Mouse (Mus musculus) thymus, postnatal 25 days (tissue): Measurements from ENCODE around the gene Ggact.

ENCODE experiments used
- DNase-seq: peaks from one replicate; pipeline ENCODE4 v3.0.0; 2022

The Ggact gene

GRCm38 (mm10) chr14:122913657-122914056 is at the start of gene Ggact:
Gene Ggact, minus strand, starts transcription at chr14:122913757.
- no peak for DNase-seq

DNA sequence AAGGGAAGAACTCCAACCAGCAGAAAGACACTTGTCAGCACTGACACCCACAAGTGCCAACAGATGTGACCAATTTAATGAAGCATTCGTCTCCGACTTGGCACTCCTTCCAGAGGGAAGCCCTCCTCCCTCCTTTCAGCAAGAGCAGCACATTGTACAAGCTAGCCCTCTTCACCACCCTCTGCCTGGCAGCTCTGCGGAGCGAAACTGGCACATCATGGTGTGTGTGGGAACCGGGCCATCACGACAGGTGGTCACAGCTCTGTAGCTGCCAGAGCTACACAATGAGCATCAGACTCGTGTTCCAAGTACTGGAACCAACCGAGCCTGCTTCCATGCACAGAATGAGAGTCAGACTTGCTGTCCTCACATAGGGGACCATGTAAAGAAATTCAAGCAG is 44.4 kb upstream of the Ggact start:
- DNase-seq, result no peak

DNA sequence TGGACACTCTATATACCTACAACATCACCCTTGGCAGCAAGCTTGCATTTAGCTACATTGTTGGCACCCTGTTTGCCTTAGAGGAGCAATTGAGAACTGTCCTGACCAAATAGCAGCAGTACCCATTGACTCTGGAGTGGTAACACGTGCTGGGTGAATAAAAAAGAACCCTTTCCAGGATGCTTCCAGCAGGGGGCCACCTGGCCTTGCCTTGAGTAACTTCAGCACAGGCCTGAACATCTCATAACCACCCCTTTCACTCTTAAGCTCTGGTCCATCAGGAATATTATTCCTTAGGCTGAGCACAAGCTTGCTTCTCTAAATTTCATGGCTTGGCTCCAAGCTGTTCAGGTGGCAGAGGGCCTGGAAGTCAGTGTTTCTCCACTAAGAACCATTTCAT is 39.8 kb upstream of the Ggact start:
- peak; percentile 52 for DNase-seq

DNA sequence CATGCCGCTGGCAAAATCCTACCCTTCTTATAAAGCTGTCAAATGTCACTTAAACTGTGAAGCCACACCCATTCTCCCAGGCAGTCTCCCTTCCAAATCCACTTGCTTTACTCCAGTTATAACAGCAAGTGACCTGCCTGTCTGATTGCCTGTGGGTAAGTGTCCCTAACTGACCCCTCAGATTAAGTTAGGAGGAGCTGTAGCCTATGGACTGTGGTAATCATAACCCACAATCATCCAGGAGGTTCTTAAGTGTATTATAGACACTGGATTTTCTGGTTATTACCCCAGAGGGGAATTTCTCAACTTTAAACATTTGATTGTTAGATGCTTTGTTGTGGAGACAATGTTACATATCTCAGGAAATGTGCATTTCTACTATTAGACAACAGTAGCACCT is 39.0 kb upstream of the Ggact start:
- no peak for DNase-seq

- no peak for DNase-seq
Observed at GRCm38 (mm10) chr14:122951676-122952445, 38.3 kb upstream of the Ggact start.

DNA sequence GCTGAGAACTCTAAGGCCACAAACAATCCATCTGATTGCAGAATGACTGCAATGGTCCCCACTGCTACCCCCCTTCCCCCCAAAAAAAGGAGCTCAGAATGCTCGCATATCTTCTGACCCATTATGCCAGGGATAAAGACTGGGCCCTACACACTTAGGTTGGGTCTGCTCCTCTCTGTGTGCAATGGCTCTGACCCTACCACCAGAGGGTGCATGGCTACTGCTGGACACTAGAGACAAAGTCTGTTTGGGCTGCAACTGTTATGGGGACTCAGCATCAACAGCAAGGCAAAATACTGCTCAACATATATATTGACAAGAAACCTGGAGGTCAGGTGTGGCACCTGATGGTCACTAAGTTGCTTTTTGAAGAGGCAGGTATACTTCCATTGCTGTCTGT is 37.4 kb upstream of the Ggact start:
- peak; percentile 3 for DNase-seq

- no peak for DNase-seq
Observed at GRCm38 (mm10) chr14:122943475-122943853, 29.9 kb upstream of the Ggact start.

GRCm38 (mm10) chr14:122942757-122943474 is 29.4 kb upstream of the Ggact start:
- DNase-seq, result no peak

- no peak for DNase-seq
Observed at GRCm38 (mm10) chr14:122936460-122936859, 22.9 kb upstream of the Ggact start.

GRCm38 (mm10) chr14:122920011-122920410 is 6.5 kb upstream of the Ggact start:
- no peak for DNase-seq

- DNase-seq, result no peak
Observed at GRCm38 (mm10) chr14:122917676-122918075, 4.1 kb upstream of the Ggact start.

DNA sequence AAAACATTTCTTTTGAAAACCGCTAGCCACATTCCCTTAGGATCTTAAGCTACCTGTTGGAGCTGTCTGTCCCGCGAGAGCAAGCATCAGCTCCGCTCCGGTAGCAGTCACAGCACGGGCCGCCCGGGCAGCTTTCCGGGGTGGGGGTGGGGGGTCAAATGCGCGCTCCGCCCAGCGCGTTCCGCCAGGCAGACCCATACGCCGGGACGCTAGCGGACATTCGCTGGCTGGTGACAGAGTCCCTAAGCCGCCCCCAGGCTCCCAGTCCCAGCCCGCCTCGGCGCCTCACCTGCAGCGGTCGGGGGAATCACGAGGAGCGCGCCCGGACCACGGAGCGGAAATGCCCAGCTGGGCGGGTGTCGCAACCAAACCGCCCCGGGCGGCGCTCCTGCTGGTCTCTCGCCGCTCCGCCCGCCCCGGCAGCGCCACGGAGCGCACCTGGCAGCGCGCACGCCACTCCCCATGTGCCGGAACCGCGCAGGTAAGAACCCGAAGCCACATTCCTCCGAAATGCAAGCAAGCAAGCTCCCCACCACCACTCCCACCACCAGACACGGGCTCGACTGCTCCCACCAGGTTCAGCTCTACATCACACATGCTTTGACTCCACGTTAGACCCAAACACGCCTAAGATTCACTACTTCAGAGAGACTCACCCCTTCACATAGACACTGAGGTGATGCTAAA is 602 bp downstream of the Ggact start:
- peak; percentile 69 for DNase-seq

DNA sequence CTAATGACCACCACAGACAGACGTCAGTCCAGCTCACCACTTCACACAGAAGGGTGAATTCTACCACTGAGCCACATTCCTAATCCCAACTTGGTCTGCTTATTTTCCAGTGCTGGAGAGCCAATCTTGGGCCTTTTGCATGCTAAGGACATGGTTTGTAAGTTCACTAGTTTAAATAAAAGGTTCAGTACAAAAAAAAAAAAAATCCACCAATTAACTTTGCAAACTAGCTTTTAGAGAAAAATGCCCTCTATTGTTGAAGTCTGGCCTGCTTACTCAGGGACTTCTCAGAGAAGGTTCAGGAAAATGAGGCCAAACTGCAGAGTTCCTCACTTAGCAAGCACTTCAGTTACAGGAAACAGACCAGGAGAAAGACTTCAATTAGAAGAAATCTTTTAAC is 1.4 kb downstream of the Ggact start:
- no peak for DNase-seq

GRCm38 (mm10) chr14:122911265-122911664 is 2.3 kb downstream of the Ggact start:
- no peak for DNase-seq

- no peak for DNase-seq
Observed at GRCm38 (mm10) chr14:122909368-122910091, 4.0 kb downstream of the Ggact start.

GRCm38 (mm10) chr14:122908075-122908474 is 5.5 kb downstream of the Ggact start:
- DNase-seq, result no peak

DNA sequence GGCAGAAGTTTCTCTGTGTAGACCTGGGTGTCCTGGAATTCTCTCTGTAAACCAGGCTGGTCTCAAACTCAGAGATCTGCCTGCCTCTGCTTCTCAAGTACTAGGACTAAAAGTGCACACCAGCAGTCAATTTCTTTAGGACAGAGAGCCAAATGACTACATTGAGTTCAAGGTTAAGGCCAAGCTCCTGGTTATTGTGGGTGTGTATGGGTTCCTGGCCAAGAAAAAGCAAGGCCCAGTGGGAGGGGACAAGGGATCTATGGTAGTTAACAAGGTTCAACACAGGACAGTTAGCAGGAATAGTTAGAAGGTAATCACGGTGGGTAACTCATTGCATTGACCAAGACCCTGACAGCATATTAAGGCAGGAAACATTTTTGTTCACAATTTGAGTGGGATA is 8.6 kb downstream of the Ggact start:
- DNase-seq, result no peak

GRCm38 (mm10) chr14:122903923-122904351 is 9.6 kb downstream of the Ggact start:
- DNase-seq, result no peak

DNA sequence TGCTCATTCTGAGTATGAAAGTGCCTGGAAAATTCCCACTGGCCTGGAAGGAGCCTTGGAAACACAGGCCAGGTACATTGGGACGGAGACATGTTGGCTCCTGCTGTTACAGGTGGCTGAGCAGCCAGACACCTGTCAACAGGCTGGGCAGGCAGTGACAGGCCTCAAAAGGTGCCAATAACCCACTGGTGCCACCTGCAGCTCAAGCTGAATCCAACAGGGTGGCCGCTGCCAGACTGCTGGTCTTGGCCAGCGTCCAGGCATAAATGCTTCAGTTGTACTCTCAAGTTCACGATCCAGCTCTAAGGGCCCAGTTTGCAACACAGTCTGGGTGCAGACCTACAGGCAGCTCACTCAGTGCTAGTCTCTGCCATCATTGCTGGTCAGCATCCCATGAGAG is 10.7 kb downstream of the Ggact start:
- no peak for DNase-seq

- peak; percentile 53 for DNase-seq
Observed at GRCm38 (mm10) chr14:122902136-122902535, 11.4 kb downstream of the Ggact start.

- DNase-seq, result no peak
Observed at GRCm38 (mm10) chr14:122901715-122902114, 11.8 kb downstream of the Ggact start.

- DNase-seq, result no peak
Observed at GRCm38 (mm10) chr14:122901177-122901576, 12.4 kb downstream of the Ggact start.

DNA sequence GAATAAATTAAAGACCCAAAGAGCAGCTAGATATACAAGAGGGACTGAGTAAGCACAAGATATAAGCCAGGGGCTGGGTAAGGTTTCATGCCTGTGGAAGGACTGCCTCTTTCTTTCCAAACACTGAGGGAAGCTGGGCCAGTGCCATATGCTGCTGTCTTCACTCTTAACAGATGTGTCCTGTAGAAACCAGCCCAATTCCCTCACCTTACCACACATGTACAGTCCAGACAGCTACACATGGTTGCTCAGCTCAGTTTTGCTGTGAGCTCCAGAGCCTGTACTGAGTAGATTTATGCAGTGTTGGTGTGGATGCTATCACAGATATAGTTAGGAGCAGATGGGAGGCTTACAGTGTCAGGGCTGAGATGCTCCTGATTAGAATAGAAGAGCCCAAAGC is 12.9 kb downstream of the Ggact start:
- no peak for DNase-seq
